Mouse (Mus musculus): ENCODE measurements around the gene Usp44. TPM values are rescaled to one million over a fixed set of nuclear protein-coding genes. Genes with fewer than 3 reads are reported as not detected.

The Usp44 gene
- polyA plus RNA-seq, 1 experiment: not detected

- TF ChIP-seq POLR2A (IDR thresholded peaks at IDR 0.05; ENCODE audit: low read depth, low read length) (no peak), CTCF (IDR thresholded peaks at IDR 0.05; ENCODE audit: extremely low read depth, insufficient read depth, insufficient read length, insufficient replicate concordance) (no peak)
- no peak for DNase-seq (ENCODE audit: low read depth in 1 of 2, low spot score in 2 of 2)
- Histone ChIP-seq H3K4me1 (ENCODE audit: control insufficient read depth, insufficient read depth, insufficient read length) (0 out of 2 replicates have a peak, but pooled peaks cover 3% of the 10 kb centered on the region), H3K27me3 (ENCODE audit: control insufficient read depth, insufficient read depth, low read length) (no peaks in the 10 kb centered on the region), H3K27ac (ENCODE audit: insufficient read depth, low read length) (no peak overlapping the region), H3K4me3 (ENCODE audit: extremely low read depth, insufficient read depth, insufficient read length) (no peak overlapping the region), H3K36me3 (ENCODE audit: control insufficient read depth, insufficient read depth, low read length) (peaks cover 7% of the 10 kb centered on the region; the same call in 1 of the 2 replicates)
- WGBS: 78% methylated on average over 4 of the region's 4 CpGs
Measured at GRCm38 (mm10) chr10:93890565-93890964, 59.2 kb downstream of the Usp44 start.

GRCm38 (mm10) chr10:93891031-93891430 is 59.7 kb downstream of the Usp44 start:
- no peak for DNase-seq (ENCODE audit: low read depth in 1 of 2, low spot score in 2 of 2)
- 0 out of 2 replicates have a peak, but pooled peaks cover 3% of the 10 kb centered on the region for H3K4me1 ChIP-seq (ENCODE audit: control insufficient read depth, insufficient read depth, insufficient read length)

DNA sequence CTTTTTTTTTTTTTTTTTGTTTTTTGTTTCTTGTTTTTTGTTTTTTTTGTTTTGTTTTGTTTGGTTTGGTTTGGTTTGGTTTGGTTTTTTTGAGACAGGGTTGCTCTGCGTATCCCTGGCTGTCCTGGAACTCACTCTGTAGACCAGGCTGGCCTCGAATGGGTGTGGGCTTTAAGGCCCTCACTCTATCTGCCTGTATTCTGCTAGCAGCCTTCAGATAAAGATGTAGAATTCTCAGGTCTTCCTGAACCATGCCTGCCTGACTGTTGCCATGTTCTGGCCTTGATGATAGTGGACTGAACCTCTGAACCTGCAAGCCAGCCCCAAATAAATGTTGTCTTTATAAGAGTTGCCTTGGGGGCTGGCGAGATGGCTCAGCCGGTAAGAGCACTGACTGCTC is 61.2 kb downstream of the Usp44 start:
- TF ChIP-seq CTCF (IDR thresholded peaks at IDR 0.05; ENCODE audit: extremely low read depth, insufficient read depth, insufficient read length, insufficient replicate concordance) (no peak), POLR2A (IDR thresholded peaks at IDR 0.05; ENCODE audit: low read depth, low read length) (no peak)
- Histone ChIP-seq H3K27ac (ENCODE audit: insufficient read depth, low read length) (no peak overlapping the region), H3K4me1 (ENCODE audit: control insufficient read depth, insufficient read depth, insufficient read length) (0 out of 2 replicates have a peak, but pooled peaks cover 3% of the 10 kb centered on the region), H3K4me3 (ENCODE audit: extremely low read depth, insufficient read depth, insufficient read length) (no peak overlapping the region), H3K36me3 (ENCODE audit: control insufficient read depth, insufficient read depth, low read length) (no peaks in the 10 kb centered on the region), H3K27me3 (ENCODE audit: control insufficient read depth, insufficient read depth, low read length) (no peaks in the 10 kb centered on the region)
- DNase-seq (ENCODE audit: low read depth in 1 of 2, low spot score in 2 of 2): no peak
- 86% methylated on average over 4 of the region's 4 CpGs for WGBS

More at GRCm38 (mm10) chr10:93891031-93891430, 59.7 kb downstream of the Usp44 start:
- TF ChIP-seq CTCF (IDR thresholded peaks at IDR 0.05; ENCODE audit: extremely low read depth, insufficient read depth, insufficient read length, insufficient replicate concordance) (no peak), POLR2A (IDR thresholded peaks at IDR 0.05; ENCODE audit: low read depth, low read length) (no peak)
- H3K36me3 ChIP-seq (ENCODE audit: control insufficient read depth, insufficient read depth, low read length): peaks cover 3% of the 10 kb centered on the region; the same call in 1 of the 2 replicates
- no peak overlapping the region for H3K27ac ChIP-seq (ENCODE audit: insufficient read depth, low read length)
- no peak overlapping the region for H3K4me3 ChIP-seq (ENCODE audit: extremely low read depth, insufficient read depth, insufficient read length)
- 82% methylated on average over 1 of the region's 1 CpGs for WGBS
- H3K27me3 ChIP-seq (ENCODE audit: control insufficient read depth, insufficient read depth, low read length): no peaks in the 10 kb centered on the region

DNA sequence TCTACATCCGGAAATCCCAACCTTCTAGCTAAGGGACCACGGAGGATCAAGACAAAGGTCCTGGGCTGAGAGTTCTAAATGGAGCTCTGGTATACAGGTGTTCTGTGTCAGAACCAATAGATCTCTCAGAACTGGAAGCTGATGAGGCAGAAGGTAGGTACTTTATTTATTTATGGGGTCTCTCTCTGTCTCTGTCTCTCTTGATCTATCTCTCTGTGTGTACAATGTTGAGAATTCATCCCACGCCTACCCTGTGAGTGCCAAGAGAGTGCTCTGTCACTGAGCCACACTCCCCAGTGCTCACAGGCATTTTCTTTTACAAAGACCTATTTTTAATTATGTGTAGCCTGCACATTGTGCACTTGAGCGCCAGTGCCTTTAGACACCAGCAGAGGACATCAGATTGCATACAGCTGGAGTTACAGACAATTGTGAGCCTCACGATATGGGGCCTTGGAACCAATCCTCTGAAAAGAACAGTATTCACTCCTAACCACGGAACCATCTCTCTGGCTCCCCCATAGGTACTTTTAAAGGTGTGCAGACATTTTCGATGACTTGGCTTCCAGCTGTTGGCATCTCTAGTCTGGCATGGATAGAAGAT is 65.8 kb downstream of the Usp44 start, which contains the start of gene Metap2:
Gene Metap2, minus strand, starts transcription at position 51 of the 604 bp plus-strand sequence.
- Histone ChIP-seq H3K36me3 (ENCODE audit: control insufficient read depth, insufficient read depth, low read length) (no peaks in the 10 kb centered on the region), H3K27ac (ENCODE audit: insufficient read depth, low read length) (no peak within 1 kb of the TSS), H3K4me3 (ENCODE audit: extremely low read depth, insufficient read depth, insufficient read length) (no peak within 1 kb of the TSS), H3K27me3 (ENCODE audit: control insufficient read depth, insufficient read depth, low read length) (no peaks in the 10 kb centered on the region; the same call in 1 of the 2 replicates), H3K4me1 (ENCODE audit: control insufficient read depth, insufficient read depth, insufficient read length) (no peaks in the 10 kb centered on the region)
- 74% methylated on average over 7 of the region's 7 CpGs for WGBS
- TF ChIP-seq POLR2A (IDR thresholded peaks at IDR 0.05; ENCODE audit: low read depth, low read length) (no peak), CTCF (IDR thresholded peaks at IDR 0.05; ENCODE audit: extremely low read depth, insufficient read depth, insufficient read length, insufficient replicate concordance) (no peak)
- no peak for DNase-seq (ENCODE audit: low read depth in 1 of 2, low spot score in 2 of 2)

GRCm38 (mm10) chr10:93899303-93899702 is 67.9 kb downstream of the Usp44 start:
- TF ChIP-seq CTCF (IDR thresholded peaks at IDR 0.05; ENCODE audit: extremely low read depth, insufficient read depth, insufficient read length, insufficient replicate concordance): no peak
- TF ChIP-seq POLR2A (IDR thresholded peaks at IDR 0.05; ENCODE audit: low read depth, low read length): no peak
- Histone ChIP-seq H3K4me1 (ENCODE audit: control insufficient read depth, insufficient read depth, insufficient read length) (no peaks in the 10 kb centered on the region), H3K36me3 (ENCODE audit: control insufficient read depth, insufficient read depth, low read length) (no peaks in the 10 kb centered on the region), H3K27ac (ENCODE audit: insufficient read depth, low read length) (no peak overlapping the region), H3K4me3 (ENCODE audit: extremely low read depth, insufficient read depth, insufficient read length) (no peak overlapping the region), H3K27me3 (ENCODE audit: control insufficient read depth, insufficient read depth, low read length) (no peaks in the 10 kb centered on the region; the same call in 1 of the 2 replicates)
- DNase-seq (ENCODE audit: low read depth in 1 of 2, low spot score in 2 of 2): no peak
- 46% methylated on average over 2 of the region's 2 CpGs for WGBS

DNA sequence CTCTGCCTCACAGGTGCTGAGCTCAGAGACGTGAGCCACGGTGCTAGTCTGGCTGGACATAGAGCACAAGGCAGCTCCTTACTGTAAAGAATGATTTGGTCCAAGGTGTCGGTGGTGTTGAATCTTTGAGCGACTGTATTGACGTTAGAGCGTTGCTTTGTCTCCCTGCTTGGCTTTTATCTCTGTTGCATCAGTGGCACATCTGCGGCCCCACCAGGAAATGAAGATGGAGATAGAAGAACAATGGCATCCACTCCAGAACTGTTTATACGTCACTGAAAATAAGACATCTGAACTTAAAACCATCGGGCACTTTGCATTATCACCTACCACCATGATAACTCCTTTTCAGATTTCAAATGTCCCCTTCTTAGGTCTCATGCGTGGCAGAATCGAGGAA is 68.6 kb downstream of the Usp44 start:
- DNase-seq (ENCODE audit: low read depth in 1 of 2, low spot score in 2 of 2): no peak
- H3K27ac ChIP-seq (ENCODE audit: insufficient read depth, low read length): no peak overlapping the region
- no peak overlapping the region for H3K4me3 ChIP-seq (ENCODE audit: extremely low read depth, insufficient read depth, insufficient read length)
- no peaks in the 10 kb centered on the region; the same call in 1 of the 2 replicates for H3K27me3 ChIP-seq (ENCODE audit: control insufficient read depth, insufficient read depth, low read length)
- TF ChIP-seq CTCF (IDR thresholded peaks at IDR 0.05; ENCODE audit: extremely low read depth, insufficient read depth, insufficient read length, insufficient replicate concordance): no peak
- TF ChIP-seq POLR2A (IDR thresholded peaks at IDR 0.05; ENCODE audit: low read depth, low read length): no peak
- 74% methylated on average over 11 of the region's 11 CpGs for WGBS
- no peaks in the 10 kb centered on the region for H3K36me3 ChIP-seq (ENCODE audit: control insufficient read depth, insufficient read depth, low read length)
- H3K4me1 ChIP-seq (ENCODE audit: control insufficient read depth, insufficient read depth, insufficient read length): no peaks in the 10 kb centered on the region

GRCm38 (mm10) chr10:93907376-93907775 is 76.0 kb downstream of the Usp44 start:
- TF ChIP-seq POLR2A (IDR thresholded peaks at IDR 0.05; ENCODE audit: low read depth, low read length) (no peak), CTCF (IDR thresholded peaks at IDR 0.05; ENCODE audit: extremely low read depth, insufficient read depth, insufficient read length, insufficient replicate concordance) (no peak)
- WGBS: 83% methylated on average over 10 of the region's 10 CpGs
- peaks cover 5% of the 10 kb centered on the region for H3K4me1 ChIP-seq (ENCODE audit: control insufficient read depth, insufficient read depth, insufficient read length)
- no peak overlapping the region for H3K27ac ChIP-seq (ENCODE audit: insufficient read depth, low read length)
- DNase-seq (ENCODE audit: low read depth in 1 of 2, low spot score in 2 of 2): no peak
- no peaks in the 10 kb centered on the region for H3K27me3 ChIP-seq (ENCODE audit: control insufficient read depth, insufficient read depth, low read length)
- no peaks in the 10 kb centered on the region for H3K36me3 ChIP-seq (ENCODE audit: control insufficient read depth, insufficient read depth, low read length)
- no peak overlapping the region for H3K4me3 ChIP-seq (ENCODE audit: extremely low read depth, insufficient read depth, insufficient read length)

Other genes with a start within 250 kb of the Usp44 start
- gene Snrpf, start 241.8 kb upstream of the Usp44 start, polyA plus RNA-seq (2012; rRNA removed): 40.8 and 79.5 TPM in 2 replicates
- gene Ntn4, start 190.9 kb upstream of the Usp44 start, polyA plus RNA-seq (2012; rRNA removed): 5.6 and 6.2 TPM in 2 replicates
- 28.2 and 37.8 TPM in 2 replicates for gene Metap2, start 65.5 kb downstream of the Usp44 start, polyA plus RNA-seq (2012; rRNA removed)
- gene Vezt, start 204.3 kb downstream of the Usp44 start, polyA plus RNA-seq (2012; rRNA removed): 4.2 and 4.8 TPM in 2 replicates
- 2.1 and 2.8 TPM in 2 replicates for gene Fgd6, start 204.4 kb downstream of the Usp44 start, polyA plus RNA-seq (2012; rRNA removed)